Mouse (Mus musculus): ENCODE results near the gene Fer1l4. TPM values are rescaled to one million over a fixed set of nuclear protein-coding genes. Genes with fewer than 3 reads are reported as not detected.

Fer1l4 gene
- total RNA-seq, 2 experiments from 2014 or later, result not detected

GRCm38 (mm10) chr2:156018106-156018505 lies 34.6 kb downstream of the Fer1l4 start:
- DNase-seq (ENCODE audit: low spot score in 2 of 2), result no peak

- DNase-seq (ENCODE audit: low spot score in 2 of 2), result peak; percentile 95 to 97
These were observed 44.7 kb downstream of the Fer1l4 start, which contains the start of the genes 6430550D23Rik and Ergic3 for GRCm38 (mm10) chr2:156007888-156008532. TSS of gene 6430550D23Rik (minus strand) at chr2:156007977. TSS of gene Ergic3 (plus strand) at chr2:156008045.

GRCm38 (mm10) chr2:156005393-156005792 lies 47.4 kb downstream of the Fer1l4 start:
- DNase-seq (ENCODE audit: low spot score in 2 of 2), result no peak

- peak in 1 of 2 experiments; percentile 65 for DNase-seq (ENCODE audit: low spot score in 2 of 2)
These were observed 60.9 kb downstream of the Fer1l4 start for GRCm38 (mm10) chr2:155991863-155992321.

GRCm38 (mm10) chr2:155991151-155991550 lies 61.6 kb downstream of the Fer1l4 start:
- no peak for DNase-seq (ENCODE audit: low spot score in 2 of 2)

DNA sequence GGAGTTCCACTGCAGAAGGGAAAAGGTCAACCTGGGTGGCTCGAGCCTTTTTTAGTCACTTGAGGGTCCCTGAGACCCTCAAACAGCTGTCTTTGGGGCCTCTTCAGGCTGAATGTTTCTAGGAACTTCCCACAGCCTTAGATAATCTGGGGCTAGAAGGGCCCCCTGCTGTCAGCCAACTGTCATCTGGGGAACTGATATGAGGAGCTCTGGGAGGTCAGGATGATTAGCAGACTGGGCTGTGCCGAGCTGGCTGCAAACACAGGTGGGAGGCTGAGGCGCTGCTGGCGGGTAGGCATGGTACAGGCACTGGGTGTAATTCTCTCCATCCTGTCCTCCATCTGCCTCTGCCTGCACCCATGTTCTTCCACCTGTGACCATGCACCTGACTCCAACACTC lies 63.7 kb downstream of the Fer1l4 start:
- DNase-seq (ENCODE audit: low spot score in 2 of 2), result peak in 1 of 2 experiments; percentile 43

GRCm38 (mm10) chr2:155987131-155987530 lies 65.6 kb downstream of the Fer1l4 start:
- no peak for DNase-seq (ENCODE audit: low spot score in 2 of 2)

DNA sequence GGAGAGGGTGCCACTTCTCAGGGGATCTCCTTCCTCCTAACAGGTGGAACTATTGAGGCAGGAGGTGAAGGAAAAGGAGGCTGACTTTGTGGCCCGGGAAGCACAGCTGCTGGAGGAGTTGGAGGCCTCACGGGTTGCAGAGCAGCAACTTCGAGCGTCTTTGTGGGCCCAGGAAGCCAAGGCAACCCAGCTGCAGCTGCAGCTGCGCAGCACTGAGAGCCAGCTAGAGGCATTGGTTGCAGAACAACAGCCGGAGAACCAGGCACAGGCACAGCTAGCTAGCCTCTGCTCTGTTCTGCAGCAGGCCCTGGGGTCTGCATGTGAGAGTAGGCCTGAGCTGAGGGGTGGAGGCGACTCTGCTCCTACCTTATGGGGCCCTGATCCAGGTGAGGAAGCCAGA lies 67.0 kb downstream of the Fer1l4 start:
- no peak for DNase-seq (ENCODE audit: low spot score in 2 of 2)

DNA sequence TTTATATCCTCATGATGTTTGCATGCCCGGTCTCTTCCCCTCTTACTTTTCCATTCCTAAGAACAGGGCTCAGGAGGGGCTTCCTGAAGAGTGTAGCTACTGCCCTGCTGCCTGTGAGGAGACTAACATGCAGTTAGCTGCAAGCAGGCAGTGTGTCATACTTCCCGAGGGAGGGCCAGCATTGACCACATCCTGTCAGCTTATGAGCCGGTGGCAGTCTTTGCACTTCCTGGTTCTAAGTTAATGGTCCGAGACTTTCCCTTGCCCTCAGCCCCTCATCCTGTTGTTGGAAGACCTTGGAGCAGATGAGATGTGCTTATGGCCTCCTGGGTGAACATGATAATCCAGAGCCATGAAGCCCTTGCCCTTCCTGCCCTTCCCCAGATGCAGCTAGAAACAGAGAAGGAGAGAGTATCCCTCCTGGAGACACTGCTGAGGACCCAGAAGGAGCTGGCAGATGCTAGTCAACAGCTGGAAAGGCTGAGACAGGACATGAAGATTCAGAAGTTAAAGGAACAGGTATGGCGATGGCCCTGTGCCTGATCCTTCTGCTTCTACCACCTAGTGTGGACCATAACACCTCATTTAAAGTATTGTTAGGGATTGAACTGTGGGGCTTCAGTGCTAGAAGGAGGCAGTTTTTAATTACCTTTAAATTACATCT lies 73.3 kb downstream of the Fer1l4 start:
- DNase-seq (ENCODE audit: low spot score in 2 of 2), result no peak

- peak in 1 of 2 experiments; percentile 56 for DNase-seq (ENCODE audit: low spot score in 2 of 2)
These were observed 78.5 kb downstream of the Fer1l4 start for GRCm38 (mm10) chr2:155974087-155974731.

- DNase-seq (ENCODE audit: low spot score in 2 of 2), result no peak
These were observed 79.4 kb downstream of the Fer1l4 start for GRCm38 (mm10) chr2:155973348-155973747.

Other genes with a start within 250 kb of the Fer1l4 start
- gene BC029722, start 233.5 kb downstream of the Fer1l4 start, total RNA-seq (2021), result 10 to 100 TPM; 57.3 to 64.4 TPM
- 10 to 100 TPM; 66.9 to 70.9 TPM for gene Eif6, start 226.0 kb downstream of the Fer1l4 start, total RNA-seq (2021)
- gene Fam83c, start 218.1 kb downstream of the Fer1l4 start, total RNA-seq (2021), result not detected
- 10 to 100 TPM; 83.7 to 84.9 TPM for gene Uqcc1, start 122.6 kb downstream of the Fer1l4 start, total RNA-seq (2021)
- not detected for gene Gm15557, start 112.2 kb downstream of the Fer1l4 start, total RNA-seq (2021)
- gene Gdf5, start 107.6 kb downstream of the Fer1l4 start, total RNA-seq (2021), result under 1 TPM; 0.12 to 0.13 TPM
- 10 to 100 TPM; 18.8 to 21.7 TPM for gene Cep250, start 96.5 kb downstream of the Fer1l4 start, total RNA-seq (2021)
- gene 6430550D23Rik, start 45.0 kb downstream of the Fer1l4 start, total RNA-seq (2021), result 1 to 10 TPM; 1.4 to 1.5 TPM
- 100 to 1,000 TPM; 214 to 229 TPM for gene Ergic3, start 44.9 kb downstream of the Fer1l4 start, total RNA-seq (2021)
- 1 to 10 TPM; 2.5 to 3.5 TPM for gene Spag4, start 12.2 kb upstream of the Fer1l4 start, total RNA-seq (2021)
- gene Cpne1, start 59.0 kb upstream of the Fer1l4 start, total RNA-seq (2021), result 10 to 100 TPM; 23.1 to 32.0 TPM
- gene Rbm12, start 59.0 kb upstream of the Fer1l4 start, total RNA-seq (2021), result 10 to 100 TPM; 31.8 to 32.1 TPM
- gene Gm28036, start 74.1 kb upstream of the Fer1l4 start, total RNA-seq (2021), result 10 to 100 TPM; 23.3 to 26.4 TPM
- 100 to 1,000 TPM; 156 to 158 TPM for gene Romo1, start 91.1 kb upstream of the Fer1l4 start, total RNA-seq (2021)
- 10 to 100 TPM; 43.6 to 44.3 TPM for gene Nfs1, start 91.2 kb upstream of the Fer1l4 start, total RNA-seq (2021)
- gene Rbm39, start 127.3 kb upstream of the Fer1l4 start, total RNA-seq (2021), result 100 to 1,000 TPM; 309 to 321 TPM
- gene Phf20, start 143.5 kb upstream of the Fer1l4 start, total RNA-seq (2021), result 100 to 1,000 TPM; 104 to 108 TPM